Mouse (Mus musculus) MEL (cell line): ENCODE results near the gene Olfr963. TPM values are rescaled to one million over a fixed set of nuclear protein-coding genes. Genes with fewer than 3 reads are reported as not detected.

Experiments
- DNase-seq: peaks from one replicate; pipeline ENCODE4 v3.0.0; 2011; ENCODE audit warnings: low read depth, low spot score
- H3K27ac ChIP-seq: 2 replicates; pipeline ENCODE4 v1.5.1; 2012; ENCODE audit warnings: low read depth, mild to moderate bottlenecking, control low read depth, low read length, moderate library complexity; ENCODE audit not compliant: control insufficient read depth
- H3K27me3 ChIP-seq, 2 experiments: fragments of 150-350 bp in 1 of 2; sonication (generic) in 1 of 2; 2 replicates each; pipeline ENCODE4 v1.6.1; 2012; ENCODE audit warnings: low read length in 2 of 2, mild to moderate bottlenecking in 2 of 2, improper control_type of control experiment in 1 of 2, moderate library complexity in 1 of 2; ENCODE audit not compliant: insufficient read depth in 2 of 2, control insufficient read depth in 1 of 2
- H3K36me3 ChIP-seq, 2 experiments: 2 replicates each; pipeline ENCODE4 v1.6.1; 2012 to 2014; ENCODE audit warnings: low read length in 2 of 2, improper control_type of control experiment in 1 of 2, inconsistent platforms in 1 of 2, mild to moderate bottlenecking in 1 of 2; ENCODE audit not compliant: insufficient read depth in 2 of 2, control insufficient read depth in 1 of 2
- H3K4me1 ChIP-seq, 2 experiments: fragments of 150-350 bp in 1 of 2; sonication (generic) in 1 of 2; 2 replicates each; pipeline ENCODE4 v1.6.1; 2012; ENCODE audit warnings: low read length in 2 of 2, improper control_type of control experiment in 1 of 2, mild to moderate bottlenecking in 1 of 2; ENCODE audit not compliant: insufficient read depth in 2 of 2, control insufficient read depth in 1 of 2
- H3K4me3 ChIP-seq, 2 experiments: fragments of 150-350 bp in 1 of 2; sonication (generic) in 1 of 2; 2 replicates each; pipeline ENCODE4 v1.5.1; 2012; ENCODE audit warnings: low read depth in 2 of 2, low read length in 2 of 2, mild to moderate bottlenecking in 2 of 2, moderate library complexity in 2 of 2, control low read depth in 1 of 2, improper control_type of control experiment in 1 of 2; ENCODE audit not compliant: control insufficient read depth in 1 of 2, insufficient read depth in 1 of 2
- H3K79me2 ChIP-seq: 2 replicates; pipeline ENCODE4 v1.6.1; 2012; ENCODE audit warnings: mild to moderate bottlenecking, low read length, moderate library complexity; ENCODE audit not compliant: control insufficient read depth, poor library complexity, insufficient read depth
- H3K9ac ChIP-seq: 2 replicates; pipeline ENCODE4 v1.6.1; 2012; ENCODE audit warnings: low read depth, mild to moderate bottlenecking, control low read depth, low read length, moderate library complexity; ENCODE audit not compliant: control insufficient read depth, poor library complexity, severe bottlenecking
- H3K9me3 ChIP-seq: fragments of 150-350 bp; sonication (generic); replicated peaks from 2 replicates; pipeline ENCODE4 v1.6.1; 2012; ENCODE audit warnings: mild to moderate bottlenecking, low read length, improper control_type of control experiment, moderate library complexity; ENCODE audit not compliant: insufficient read depth
- CTCF ChIP-seq, 3 experiments: IDR thresholded peaks in 2 of 3; conservative IDR thresholded peaks in 1 of 3; 2 replicates each; pipeline ENCODE4 v1.5.1; 2011 to 2012; ENCODE audit warnings: low read length in 3 of 3, low read depth in 2 of 3, mild to moderate bottlenecking in 2 of 3, improper control_type of control experiment in 1 of 3, inconsistent platforms in 1 of 3, mixed read lengths in 1 of 3, moderate library complexity in 1 of 3; ENCODE audit not compliant: control insufficient read depth in 1 of 3, insufficient read depth in 1 of 3, poor library complexity in 1 of 3, severe bottlenecking in 1 of 3
- E2F4 ChIP-seq: IDR thresholded peaks from 2 replicates; pipeline ENCODE4 v1.6.1; 2011; ENCODE audit warnings: low read depth, low read length, improper control_type of control experiment, borderline replicate concordance
- EP300 ChIP-seq, 2 experiments: IDR thresholded peaks; 2 replicates each; pipeline ENCODE4 v1.6.1; 2011; ENCODE audit warnings: improper control_type of control experiment in 2 of 2, low read length in 2 of 2, low read depth in 1 of 2, mild to moderate bottlenecking in 1 of 2
- ETS1 ChIP-seq: IDR thresholded peaks from 2 replicates; pipeline ENCODE4 v1.6.1; 2012; ENCODE audit warnings: low read depth, mild to moderate bottlenecking, inconsistent platforms, low read length, improper control_type of control experiment, moderate library complexity
- KAT2A ChIP-seq: conservative IDR thresholded peaks from 2 replicates; pipeline ENCODE4 v1.6.1; 2012; ENCODE audit warnings: low read depth, low read length, improper control_type of control experiment, inconsistent platforms
- MAFK ChIP-seq: IDR thresholded peaks from 2 replicates; pipeline ENCODE4 v1.6.1; 2011; ENCODE audit warnings: low read depth, mild to moderate bottlenecking, low read length, improper control_type of control experiment, borderline replicate concordance
- MAZ ChIP-seq: IDR thresholded peaks from 2 replicates; pipeline ENCODE4 v1.6.1; 2012; ENCODE audit warnings: low read depth, mild to moderate bottlenecking, inconsistent platforms, low read length, improper control_type of control experiment
- MEF2A ChIP-seq: IDR thresholded peaks from 2 replicates; pipeline ENCODE4 v1.6.1; 2014; ENCODE audit warnings: low read depth, mild to moderate bottlenecking, inconsistent platforms, low read length, improper control_type of control experiment; ENCODE audit not compliant: poor library complexity, insufficient replicate concordance, severe bottlenecking; ENCODE audit errors: extremely low read depth
- MYB ChIP-seq: IDR thresholded peaks from 2 replicates; pipeline ENCODE4 v1.6.1; 2011; ENCODE audit warnings: mild to moderate bottlenecking, low read depth, low read length, improper control_type of control experiment
- MYC ChIP-seq: IDR thresholded peaks from 2 replicates; pipeline ENCODE4 v1.6.1; 2011; ENCODE audit warnings: low read depth, mild to moderate bottlenecking, low read length, improper control_type of control experiment, moderate library complexity
- NELFE ChIP-seq: IDR thresholded peaks from 2 replicates; pipeline ENCODE4 v1.6.1; 2011; ENCODE audit warnings: low read depth, low read length, improper control_type of control experiment
- SIN3A ChIP-seq: IDR thresholded peaks from 2 replicates; pipeline ENCODE4 v1.6.1; 2012; ENCODE audit warnings: low read length, improper control_type of control experiment, inconsistent platforms
- TAL1 ChIP-seq: IDR thresholded peaks from 2 replicates; pipeline ENCODE4 v1.6.1; 2012; ENCODE audit warnings: mild to moderate bottlenecking, inconsistent platforms, low read length, moderate library complexity, mixed read lengths
- UBTF ChIP-seq: IDR thresholded peaks from 2 replicates; pipeline ENCODE4 v1.6.1; 2012; ENCODE audit warnings: low read depth, mild to moderate bottlenecking, inconsistent platforms, low read length, improper control_type of control experiment, moderate library complexity, borderline replicate concordance; ENCODE audit not compliant: insufficient read depth
- ZC3H11A ChIP-seq: IDR thresholded peaks from 2 replicates; pipeline ENCODE4 v1.6.1; 2012; ENCODE audit warnings: low read depth, mild to moderate bottlenecking, inconsistent platforms, low read length, improper control_type of control experiment
- ZNF384 ChIP-seq: IDR thresholded peaks from 2 replicates; pipeline ENCODE4 v1.6.1; 2012; ENCODE audit warnings: low read depth, mild to moderate bottlenecking, inconsistent platforms, low read length, improper control_type of control experiment
- polyA plus RNA-seq, 2 experiments: library from polyadenylated mRNA; stranded (reverse) in 1 of 2; unstranded in 1 of 2; fragments of >175 nt in 1 of 2; fragments of >200 nt in 1 of 2; gene quantifications; 2 replicates each; pipeline versions ENCODE4 v1.2.1 to v1.2.4; 2012; ENCODE audit warnings: low replicate concordance in 2 of 2, low read depth in 1 of 2; ENCODE audit not compliant: insufficient read length in 2 of 2, insufficient read depth in 1 of 2, missing spikeins in 1 of 2
- total RNA-seq: library from RNA; depleted of rRNA; stranded (reverse); fragments of 300-350 nt; gene quantifications from 2 replicates; pipeline ENCODE4 v1.2.3, GENCODE M21; 2012; rRNA removed

Olfr963 gene
- total RNA-seq: not detected in 2 replicates
- not detected for polyA plus RNA-seq

DNA sequence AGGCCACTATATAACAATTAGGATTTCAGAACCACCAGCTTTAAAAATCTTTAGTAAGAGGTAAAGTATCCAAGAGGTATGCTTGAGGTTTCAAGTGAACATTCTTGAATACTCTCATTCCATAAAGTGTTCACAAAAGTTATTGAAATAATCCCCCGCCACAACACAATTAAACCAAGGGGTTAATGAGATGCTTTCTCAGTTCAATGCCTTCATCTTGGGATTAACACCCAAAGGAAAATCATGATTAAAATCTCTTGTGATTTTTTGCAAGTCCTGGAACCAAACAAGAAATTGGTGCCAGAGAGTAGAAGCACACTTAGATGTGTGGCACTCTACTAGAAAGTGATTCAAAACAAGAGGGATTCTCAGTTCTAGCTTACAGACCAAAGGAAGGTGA lies at the start of gene Olfr963:
Gene Olfr963, plus strand, starts transcription at position 301 of the 400 bp plus-strand sequence.
- H3K27ac ChIP-seq: no peak within 1 kb of the TSS
- H3K79me2 ChIP-seq: no peaks in the 10 kb centered on the region
- no peak for DNase-seq
- no peak for TF ChIP-seq ZC3H11A
- no peak for TF ChIP-seq MYC
- no peak for TF ChIP-seq MYB
- no peak for TF ChIP-seq MAZ
- no peak for TF ChIP-seq MAFK
- TF ChIP-seq CTCF (IDR thresholded peaks at IDR 0.05 in 2 of 3, conservative IDR thresholded peaks at IDR 0.05 in 1 of 3; ENCODE audit: control insufficient read depth in 1 of 3, insufficient read depth in 1 of 3, low read depth in 2 of 3, low read length in 3 of 3, poor library complexity in 1 of 3, severe bottlenecking in 1 of 3): no peak
- no peak for TF ChIP-seq TAL1
- no peak for TF ChIP-seq MEF2A
- no peak for TF ChIP-seq SIN3A
- no peak for TF ChIP-seq ZNF384
- TF ChIP-seq EP300 (IDR thresholded peaks at IDR 0.05; ENCODE audit: low read depth in 1 of 2, low read length in 2 of 2): no peak
- no peak for TF ChIP-seq ETS1
- TF ChIP-seq, all 39 proteins: peak for 0
- Histone ChIP-seq H3K36me3 (no peaks in the 10 kb centered on the region), H3K4me3 (no peak within 1 kb of the TSS), H3K27me3 (no peaks in the 10 kb centered on the region), H3K4me1 (no peaks in the 10 kb centered on the region), H3K9me3 (no peaks in the 10 kb centered on the region), H3K9ac (no peak within 1 kb of the TSS)

DNA sequence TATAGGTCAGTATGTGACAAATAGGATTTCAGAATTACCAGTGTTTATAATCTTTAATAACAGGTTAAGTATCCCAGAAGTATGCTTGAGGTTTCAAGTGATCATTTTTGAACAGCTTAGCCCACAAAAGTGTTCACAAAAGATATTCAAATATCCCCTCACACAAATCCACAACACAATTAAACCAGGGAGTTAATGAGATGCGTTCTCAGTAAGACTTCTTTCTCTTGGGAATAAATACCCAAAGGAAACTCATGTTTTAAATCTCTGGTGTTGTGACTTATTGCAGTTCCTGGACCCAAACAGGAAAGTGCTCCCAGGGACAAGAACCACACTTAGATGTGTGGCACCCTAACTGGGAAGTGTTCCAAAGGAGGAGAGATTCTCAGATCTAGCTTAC lies 45.9 kb upstream of the Olfr963 start, which contains the start of gene Olfr960:
Gene Olfr960, plus strand, starts transcription at position 301 of the 400 bp plus-strand sequence.
- Histone ChIP-seq H3K4me3 (no peak within 1 kb of the TSS), H3K36me3 (no peaks in the 10 kb centered on the region), H3K27me3 (no peaks in the 10 kb centered on the region), H3K9ac (no peak within 1 kb of the TSS), H3K4me1 (no peaks in the 10 kb centered on the region), H3K27ac (no peak within 1 kb of the TSS), H3K79me2 (no peaks in the 10 kb centered on the region), H3K9me3 (no peaks in the 10 kb centered on the region)
- no peak for TF ChIP-seq MYC
- TF ChIP-seq KAT2A: no peak
- TF ChIP-seq MYB: no peak
- DNase-seq: no peak

GRCm38 (mm10) chr9:39623783-39624182 lies 43.2 kb upstream of the Olfr963 start:
- H3K27me3 ChIP-seq: no peaks in the 10 kb centered on the region
- no peak overlapping the region for H3K9ac ChIP-seq
- H3K27ac ChIP-seq: no peak overlapping the region
- H3K79me2 ChIP-seq: no peaks in the 10 kb centered on the region
- H3K9me3 ChIP-seq: no peaks in the 10 kb centered on the region
- H3K4me3 ChIP-seq: no peak overlapping the region
- DNase-seq: no peak
- no peaks in the 10 kb centered on the region for H3K36me3 ChIP-seq
- H3K4me1 ChIP-seq: no peaks in the 10 kb centered on the region
- TF ChIP-seq MYB: no peak
- no peak for TF ChIP-seq NELFE
- TF ChIP-seq KAT2A: no peak
- TF ChIP-seq UBTF: no peak
- no peak for TF ChIP-seq E2F4
- TF ChIP-seq, all 39 proteins: peak for 0
